Mouse (Mus musculus) cerebellum, adult 9-10 months (tissue): ENCODE results near the gene Pdk3.

Experiments used
- DNase-seq: peaks from one replicate; pipeline ENCODE4 v3.0.0; 2022

Gene Pdk3

GRCm38 (mm10) chrX:93831561-93832336 is at the start of gene Pdk3:
Pdk3 (minus strand) TSS chrX:93832201.
- peak; percentile 88 for DNase-seq

- no peak for DNase-seq
Observed at GRCm38 (mm10) chrX:93877634-93878016, 45.6 kb upstream of the Pdk3 start.

- no peak for DNase-seq
Observed at GRCm38 (mm10) chrX:93876981-93877633, 45.1 kb upstream of the Pdk3 start.

- no peak for DNase-seq
Observed at GRCm38 (mm10) chrX:93863393-93863792, 31.4 kb upstream of the Pdk3 start.

- DNase-seq, result no peak
Observed at GRCm38 (mm10) chrX:93862525-93863086, 30.6 kb upstream of the Pdk3 start.

- DNase-seq, result no peak
Observed at GRCm38 (mm10) chrX:93857756-93858155, 25.8 kb upstream of the Pdk3 start.

- no peak for DNase-seq
Observed at GRCm38 (mm10) chrX:93832337-93832884, 410 bp upstream of the Pdk3 start.

GRCm38 (mm10) chrX:93825787-93826186 is 6.2 kb downstream of the Pdk3 start:
- no peak for DNase-seq

- no peak for DNase-seq
Observed at GRCm38 (mm10) chrX:93808040-93808439, 24.0 kb downstream of the Pdk3 start.

- peak; percentile 42 for DNase-seq
Observed at GRCm38 (mm10) chrX:93793168-93793567, 38.8 kb downstream of the Pdk3 start.

GRCm38 (mm10) chrX:93789562-93789961 is 42.4 kb downstream of the Pdk3 start:
- DNase-seq, result no peak

- DNase-seq, result no peak
Observed at GRCm38 (mm10) chrX:93760770-93761169, 71.2 kb downstream of the Pdk3 start.

- no peak for DNase-seq
Observed at GRCm38 (mm10) chrX:93756867-93757455, 75.0 kb downstream of the Pdk3 start.

- DNase-seq, result no peak
Observed at GRCm38 (mm10) chrX:93755210-93755842, 76.7 kb downstream of the Pdk3 start.

- DNase-seq, result no peak
Observed at GRCm38 (mm10) chrX:93750566-93750965, 81.4 kb downstream of the Pdk3 start.

GRCm38 (mm10) chrX:93749165-93749564 is 82.8 kb downstream of the Pdk3 start:
- no peak for DNase-seq

- no peak for DNase-seq
Observed at GRCm38 (mm10) chrX:93732975-93733748, 98.8 kb downstream of the Pdk3 start.

- DNase-seq, result no peak
Observed at GRCm38 (mm10) chrX:93732407-93732806, 99.6 kb downstream of the Pdk3 start.

- DNase-seq, result no peak
Observed at GRCm38 (mm10) chrX:93730854-93731253, 101.1 kb downstream of the Pdk3 start.

- DNase-seq, result no peak
Observed at GRCm38 (mm10) chrX:93729529-93729928, 102.5 kb downstream of the Pdk3 start.
